Mouse (Mus musculus): ENCODE measurements around the gene Rps12-ps3. TPM values are rescaled to one million over a fixed set of nuclear protein-coding genes. Genes with fewer than 3 reads are reported as not detected.

Rps12-ps3 gene
- polyA plus RNA-seq, 1 experiment = 40.0 TPM

DNA sequence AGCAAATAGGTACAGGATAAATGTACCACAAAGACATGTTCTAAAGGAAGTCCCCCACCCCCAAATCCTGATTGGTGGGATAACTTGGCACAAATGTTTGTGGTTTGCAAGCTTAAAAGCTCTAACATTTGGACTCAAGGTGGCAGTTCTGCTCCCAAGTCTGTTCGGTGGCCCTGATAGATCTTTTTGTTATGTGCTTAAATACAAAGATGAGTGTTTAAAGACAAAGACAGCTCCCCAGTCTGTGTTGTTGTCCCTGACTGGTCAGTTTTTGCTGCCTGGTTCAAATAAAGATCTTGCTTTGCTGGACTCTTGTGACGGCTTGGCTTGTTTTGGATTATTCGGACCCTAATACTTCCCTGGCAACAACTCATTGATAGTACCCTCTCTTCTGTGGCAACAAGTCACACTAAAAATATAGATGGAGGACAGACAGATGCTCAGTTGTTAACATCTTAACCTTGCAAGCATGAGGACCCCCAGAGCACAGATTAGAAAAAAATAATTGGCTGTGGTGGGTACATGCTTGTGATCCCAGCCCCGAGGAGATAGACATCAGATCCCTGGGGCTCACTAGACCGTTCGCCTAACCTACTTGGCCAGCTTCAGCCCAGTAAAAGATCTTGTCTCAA is 27.4 kb downstream of the Rps12-ps3 start:
- no peaks in the 10 kb centered on the region for H3K9me3 ChIP-seq
- H3K4me1 ChIP-seq = peaks cover 33% of the 10 kb centered on the region
- TF ChIP-seq GATA1 (IDR thresholded peaks at IDR 0.05; ENCODE audit: borderline replicate concordance, low read length) (no peak), FLI1 (IDR thresholded peaks at IDR 0.05; ENCODE audit: low read length) (no peak)
- H3K36me3 ChIP-seq (replicated peaks; ENCODE audit: low read length) = no peaks in the 10 kb centered on the region
- peaks cover 3% of the 10 kb centered on the region for H3K27me3 ChIP-seq (replicated peaks)
- H3K4me3 ChIP-seq (replicated peaks) = no peak overlapping the region

- no peak for TF ChIP-seq GATA1 (IDR thresholded peaks at IDR 0.05; ENCODE audit: borderline replicate concordance, low read length)
- no peak for TF ChIP-seq FLI1 (IDR thresholded peaks at IDR 0.05; ENCODE audit: low read length)
- Histone ChIP-seq H3K36me3 (replicated peaks; ENCODE audit: low read length) (no peaks in the 10 kb centered on the region), H3K27me3 (replicated peaks) (peaks cover 7% of the 10 kb centered on the region), H3K4me3 (replicated peaks) (peak overlapping the region; percentile 35), H3K9me3 (no peaks in the 10 kb centered on the region), H3K4me1 (peaks cover 28% of the 10 kb centered on the region)
These were observed 28.3 kb downstream of the Rps12-ps3 start for GRCm38 (mm10) chr19:59350273-59350903.

DNA sequence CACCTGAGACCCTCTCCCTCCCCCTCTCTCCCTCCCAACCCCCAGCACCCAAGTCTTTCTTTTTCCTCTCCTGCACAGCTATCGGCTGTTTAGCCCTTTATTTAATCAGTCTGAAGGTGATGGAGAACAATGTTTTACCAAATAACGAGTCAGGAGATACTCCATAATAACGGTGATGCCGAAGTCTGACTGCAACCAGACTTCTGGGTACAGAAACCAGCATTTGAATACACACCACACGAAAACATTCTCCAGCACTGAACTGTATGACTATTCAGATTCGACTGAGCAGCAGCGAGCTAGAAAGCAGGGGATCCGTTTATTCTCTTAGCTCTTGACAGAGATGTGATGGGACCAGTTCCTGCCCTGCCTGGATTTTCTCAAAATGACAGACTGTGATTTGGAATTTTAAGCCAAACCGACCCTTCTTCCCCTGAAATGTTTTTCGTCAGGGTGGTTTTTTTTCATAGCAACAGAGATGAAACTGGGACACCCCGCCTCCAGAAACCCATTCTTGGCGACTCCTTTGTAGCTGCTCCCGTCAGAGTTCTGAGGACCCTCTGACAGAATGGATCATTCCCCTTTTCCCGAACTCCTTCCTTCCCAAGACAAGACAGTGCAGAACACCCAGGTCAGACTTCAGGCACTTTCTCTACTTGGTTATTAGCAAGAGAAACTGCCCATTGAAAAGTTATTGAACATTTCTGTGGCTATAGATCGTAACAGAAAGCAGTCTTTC is 29.2 kb downstream of the Rps12-ps3 start:
- Histone ChIP-seq H3K4me1 (peaks cover 24% of the 10 kb centered on the region), H3K9me3 (no peaks in the 10 kb centered on the region), H3K4me3 (replicated peaks) (no peak overlapping the region), H3K36me3 (replicated peaks; ENCODE audit: low read length) (no peaks in the 10 kb centered on the region), H3K27me3 (replicated peaks) (peaks cover 7% of the 10 kb centered on the region)
- TF ChIP-seq FLI1 (IDR thresholded peaks at IDR 0.05; ENCODE audit: low read length) (no peak), GATA1 (IDR thresholded peaks at IDR 0.05; ENCODE audit: borderline replicate concordance, low read length) (no peak)

DNA sequence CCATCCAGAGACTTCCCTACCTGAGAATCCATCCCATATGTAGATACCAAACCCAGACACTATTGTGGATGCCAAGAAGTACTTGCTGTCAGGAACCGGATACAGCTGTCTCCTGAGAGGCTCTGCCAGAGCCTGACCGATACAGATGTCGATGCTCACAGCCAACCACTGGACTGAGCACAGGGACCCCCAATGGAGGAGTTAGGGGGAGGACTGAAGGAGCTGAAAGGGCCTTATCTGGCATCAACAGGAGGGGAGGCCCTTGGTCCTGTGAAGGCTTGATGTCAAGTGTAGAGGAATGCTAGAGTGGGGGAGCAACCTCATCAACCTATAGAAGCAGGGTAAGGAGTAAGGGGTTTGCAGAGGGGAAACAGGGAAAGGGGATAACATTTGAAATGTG is 30.7 kb downstream of the Rps12-ps3 start:
- H3K36me3 ChIP-seq (replicated peaks; ENCODE audit: low read length) = no peaks in the 10 kb centered on the region
- peaks cover 24% of the 10 kb centered on the region for H3K4me1 ChIP-seq
- H3K9me3 ChIP-seq = no peaks in the 10 kb centered on the region
- peaks cover 14% of the 10 kb centered on the region for H3K27me3 ChIP-seq (replicated peaks)
- TF ChIP-seq GATA1 (IDR thresholded peaks at IDR 0.05; ENCODE audit: borderline replicate concordance, low read length) = no peak
- no peak for TF ChIP-seq FLI1 (IDR thresholded peaks at IDR 0.05; ENCODE audit: low read length)
- H3K4me3 ChIP-seq (replicated peaks) = no peak overlapping the region

DNA sequence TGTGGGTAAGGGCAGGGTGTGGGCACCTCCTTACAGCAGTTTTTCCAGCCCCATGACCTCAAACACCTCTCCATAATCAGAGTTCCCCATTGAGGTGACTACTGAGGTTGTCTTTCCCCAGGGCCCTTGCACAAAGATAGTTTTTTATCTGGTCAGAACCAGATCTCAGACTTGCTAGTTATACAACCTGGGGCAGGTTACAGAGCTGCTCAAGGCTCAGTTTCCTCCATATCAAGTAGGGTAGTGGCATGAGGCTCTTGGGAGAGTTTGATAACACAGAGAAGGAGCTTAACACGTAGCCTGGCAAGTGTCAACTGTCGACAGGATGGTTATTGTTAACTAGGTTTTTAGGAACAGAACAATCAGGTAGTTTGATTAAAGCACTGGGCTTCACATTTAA is 32.8 kb downstream of the Rps12-ps3 start:
- Histone ChIP-seq H3K36me3 (replicated peaks; ENCODE audit: low read length) (no peaks in the 10 kb centered on the region), H3K4me1 (peaks cover 20% of the 10 kb centered on the region), H3K9me3 (no peaks in the 10 kb centered on the region), H3K4me3 (replicated peaks) (no peak overlapping the region), H3K27me3 (replicated peaks) (peaks cover 18% of the 10 kb centered on the region)
- TF ChIP-seq FLI1 (IDR thresholded peaks at IDR 0.05; ENCODE audit: low read length) = no peak

DNA sequence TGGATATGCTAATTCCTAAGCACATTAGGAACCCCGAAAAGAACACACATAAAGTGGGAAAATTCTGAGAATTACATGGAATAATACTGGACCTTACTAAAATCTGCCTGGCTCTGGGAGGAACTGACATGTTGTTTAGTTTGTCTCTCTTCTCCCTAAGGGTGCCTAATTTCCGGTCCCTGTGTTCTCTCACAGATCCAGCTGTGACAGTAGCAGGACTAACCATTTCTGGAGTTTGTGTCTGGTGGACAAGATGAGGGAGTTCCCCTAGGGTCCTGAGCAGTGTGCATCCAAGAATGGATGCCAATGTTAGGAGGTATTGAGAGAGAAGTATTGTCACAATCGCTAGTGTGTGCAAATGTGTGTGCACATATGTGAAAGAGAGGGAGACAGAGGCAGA is 34.3 kb downstream of the Rps12-ps3 start:
- no peaks in the 10 kb centered on the region for H3K9me3 ChIP-seq
- H3K36me3 ChIP-seq (replicated peaks; ENCODE audit: low read length) = no peaks in the 10 kb centered on the region
- H3K27me3 ChIP-seq (replicated peaks) = peaks cover 28% of the 10 kb centered on the region
- TF ChIP-seq FLI1 (IDR thresholded peaks at IDR 0.05; ENCODE audit: low read length) (no peak), GATA1 (IDR thresholded peaks at IDR 0.05; ENCODE audit: borderline replicate concordance, low read length) (no peak)
- peaks cover 7% of the 10 kb centered on the region; the same call in 1 of the 2 replicates for H3K4me1 ChIP-seq
- H3K4me3 ChIP-seq (replicated peaks) = no peak overlapping the region

DNA sequence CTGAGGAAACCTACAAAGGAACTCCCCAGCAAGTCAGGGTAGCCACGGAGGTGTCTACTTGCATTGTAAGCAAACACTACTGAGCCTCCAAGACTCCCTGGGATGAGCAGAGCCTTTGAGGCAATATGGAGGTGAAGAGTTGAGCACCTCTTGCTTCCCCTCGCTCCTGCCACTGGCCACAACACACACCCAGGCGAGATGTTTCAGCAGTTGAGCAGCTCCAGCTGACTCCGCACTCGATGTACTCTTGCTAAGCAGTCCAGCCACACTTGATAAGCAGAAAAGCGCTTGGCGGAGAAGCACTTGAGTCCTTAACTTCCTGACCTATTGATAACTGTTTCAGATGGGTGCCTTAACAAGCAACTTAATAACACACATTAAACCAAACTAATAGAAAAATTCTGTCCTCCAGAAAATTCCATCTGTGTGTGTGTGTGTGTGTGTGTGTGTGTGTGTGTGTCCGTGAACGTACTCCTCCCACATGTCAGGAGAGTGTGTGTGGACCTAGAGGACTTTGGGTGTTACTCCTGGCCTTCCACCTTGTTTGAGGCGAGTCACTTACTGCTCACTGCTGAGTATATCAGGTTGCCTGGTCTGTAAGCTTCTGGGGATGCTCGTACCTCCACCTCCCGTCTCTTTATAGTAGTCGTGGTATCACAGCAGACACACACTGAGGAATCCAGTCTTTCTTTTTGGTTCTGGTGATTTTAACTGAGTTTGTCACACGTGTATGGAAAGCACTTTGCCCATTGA is 34.9 kb downstream of the Rps12-ps3 start:
- peaks cover 7% of the 10 kb centered on the region; the same call in 1 of the 2 replicates for H3K4me1 ChIP-seq
- TF ChIP-seq GATA1 (IDR thresholded peaks at IDR 0.05; ENCODE audit: borderline replicate concordance, low read length) (no peak), FLI1 (IDR thresholded peaks at IDR 0.05; ENCODE audit: low read length) (no peak)
- H3K36me3 ChIP-seq (replicated peaks; ENCODE audit: low read length) = no peaks in the 10 kb centered on the region

GRCm38 (mm10) chr19:59357878-59358277 is 35.8 kb downstream of the Rps12-ps3 start:
- Histone ChIP-seq H3K27me3 (replicated peaks) (peaks cover 35% of the 10 kb centered on the region), H3K4me1 (peaks cover 3% of the 10 kb centered on the region; the same call in 1 of the 2 replicates), H3K36me3 (replicated peaks; ENCODE audit: low read length) (no peaks in the 10 kb centered on the region), H3K9me3 (no peaks in the 10 kb centered on the region), H3K4me3 (replicated peaks) (no peak overlapping the region)
- TF ChIP-seq GATA1 (IDR thresholded peaks at IDR 0.05; ENCODE audit: borderline replicate concordance, low read length) (no peak), FLI1 (IDR thresholded peaks at IDR 0.05; ENCODE audit: low read length) (no peak)

More for the DNA sequence above, 34.9 kb downstream of the Rps12-ps3 start:
- H3K4me3 ChIP-seq (replicated peaks) = no peak overlapping the region
- H3K27me3 ChIP-seq (replicated peaks) = peaks cover 33% of the 10 kb centered on the region
- no peaks in the 10 kb centered on the region for H3K9me3 ChIP-seq

DNA sequence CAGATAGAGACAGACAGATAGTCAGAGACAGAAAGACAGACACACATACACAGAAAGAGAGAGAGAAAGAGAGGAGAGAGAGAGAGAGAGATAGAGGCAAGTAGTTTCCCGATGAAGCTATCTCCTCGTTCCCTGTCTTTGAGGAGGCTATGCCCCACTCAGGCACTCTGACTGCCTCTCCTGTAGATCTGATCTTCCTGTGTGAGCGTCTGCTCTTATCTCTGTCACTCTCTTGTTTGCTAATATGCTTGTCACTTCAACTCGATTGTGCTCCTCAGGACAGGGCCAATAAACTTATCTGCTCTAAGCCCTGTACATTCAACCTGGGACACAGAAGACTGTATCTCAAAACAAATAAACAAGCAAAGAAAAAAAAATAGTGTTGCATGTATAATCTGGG is 37.1 kb downstream of the Rps12-ps3 start:
- H3K36me3 ChIP-seq (replicated peaks; ENCODE audit: low read length) = no peaks in the 10 kb centered on the region
- no peaks in the 10 kb centered on the region for H3K9me3 ChIP-seq
- TF ChIP-seq FLI1 (IDR thresholded peaks at IDR 0.05; ENCODE audit: low read length) (no peak), GATA1 (IDR thresholded peaks at IDR 0.05; ENCODE audit: borderline replicate concordance, low read length) (no peak)
- no peak overlapping the region for H3K4me3 ChIP-seq (replicated peaks)
- peaks cover 8% of the 10 kb centered on the region for H3K4me1 ChIP-seq
- peaks cover 39% of the 10 kb centered on the region for H3K27me3 ChIP-seq (replicated peaks)

Measured in megakaryocyte, embryonic 14.5 days (primary cell).